Mouse (Mus musculus) lung, postnatal 25 days (tissue): Measurements from ENCODE around the gene Chrnb2.

Source experiments
- DNase-seq: peaks from one replicate; pipeline ENCODE4 v3.0.0; 2022; ENCODE audit warnings: low spot score

Chrnb2 gene

DNA sequence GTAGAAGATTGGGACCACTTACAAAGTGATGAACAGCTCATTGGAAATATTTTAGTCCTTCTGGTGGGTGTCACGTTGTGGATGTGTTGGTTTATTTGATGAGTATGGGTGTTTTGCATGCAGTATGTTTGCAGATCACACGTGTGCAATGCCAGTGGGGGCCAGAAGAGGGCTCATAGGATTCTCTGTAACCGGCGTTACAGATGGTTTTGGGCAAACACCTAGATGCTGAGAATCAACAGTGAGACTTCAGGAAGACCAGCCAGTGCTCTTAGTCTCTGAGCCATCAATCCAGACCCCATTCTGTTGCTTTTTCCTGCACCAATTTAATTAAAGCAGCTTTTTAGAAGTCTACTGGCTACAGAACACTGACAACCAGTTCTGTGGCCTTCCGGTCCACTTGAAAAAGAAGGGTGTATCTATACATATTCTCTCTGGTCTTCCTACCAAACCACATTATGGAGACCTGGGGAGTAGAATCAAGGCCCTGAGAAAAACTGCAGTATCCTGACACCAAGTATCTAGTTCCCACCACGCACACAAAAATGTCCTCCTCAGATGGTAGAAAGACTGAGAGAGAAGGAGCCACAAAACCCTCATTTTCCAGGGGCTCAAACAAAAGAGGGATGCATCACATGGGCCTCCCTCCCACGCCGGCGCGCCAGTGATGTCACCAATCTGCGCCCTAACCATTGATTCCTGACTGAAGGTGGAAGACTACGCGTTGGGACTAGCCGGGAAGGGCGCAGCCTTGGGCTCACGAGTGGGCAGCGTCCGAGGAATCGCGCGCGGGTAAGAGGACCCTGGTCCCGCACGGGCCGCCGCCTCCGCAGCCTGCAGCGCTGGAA, 49.8 kb downstream of the Chrnb2 start, which contains the start of gene Adar:
TSS of gene Adar (plus strand) at position 664 of the 848 bp plus-strand sequence.
- DNase-seq = peak; percentile 61

DNA sequence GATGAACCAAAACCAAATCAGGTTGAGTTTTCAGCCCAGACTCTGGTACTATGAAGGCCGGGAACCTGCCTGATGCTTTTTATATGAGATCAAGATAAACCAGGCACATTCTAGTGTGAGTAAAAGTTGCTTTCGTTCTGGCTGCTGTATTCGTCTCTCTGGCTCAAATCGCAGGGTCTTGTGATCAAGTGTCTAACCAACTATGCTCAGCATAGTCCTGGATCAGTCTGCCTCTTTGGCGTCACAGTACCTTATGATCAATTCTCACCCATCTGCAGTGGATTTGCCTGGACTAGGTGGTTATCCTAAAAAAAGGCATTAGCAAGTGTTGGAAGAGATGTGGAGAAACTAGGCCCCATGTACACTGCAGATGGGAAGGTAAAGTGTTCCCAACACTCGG, 60.4 kb downstream of the Chrnb2 start:
- no peak for DNase-seq

DNA sequence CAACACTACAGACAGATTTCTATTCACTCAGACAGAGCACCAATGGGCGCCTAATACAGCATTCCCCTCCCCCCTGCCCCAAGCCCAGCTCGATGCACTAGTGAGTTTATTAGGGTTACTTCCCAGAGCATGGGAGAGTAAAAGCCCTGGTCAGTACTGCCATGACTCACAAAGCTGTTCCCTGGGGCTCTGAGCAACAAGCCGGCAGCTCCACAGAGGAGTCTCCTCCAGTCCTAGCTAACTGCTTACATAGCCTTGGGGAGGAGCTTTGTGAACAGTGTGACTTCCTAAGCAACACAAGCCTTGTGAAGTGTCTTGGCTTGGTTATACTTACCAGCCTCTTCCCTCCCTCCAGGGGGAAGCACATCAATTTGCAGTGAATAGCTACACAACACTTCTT, 60.8 kb downstream of the Chrnb2 start:
- DNase-seq = no peak

DNA sequence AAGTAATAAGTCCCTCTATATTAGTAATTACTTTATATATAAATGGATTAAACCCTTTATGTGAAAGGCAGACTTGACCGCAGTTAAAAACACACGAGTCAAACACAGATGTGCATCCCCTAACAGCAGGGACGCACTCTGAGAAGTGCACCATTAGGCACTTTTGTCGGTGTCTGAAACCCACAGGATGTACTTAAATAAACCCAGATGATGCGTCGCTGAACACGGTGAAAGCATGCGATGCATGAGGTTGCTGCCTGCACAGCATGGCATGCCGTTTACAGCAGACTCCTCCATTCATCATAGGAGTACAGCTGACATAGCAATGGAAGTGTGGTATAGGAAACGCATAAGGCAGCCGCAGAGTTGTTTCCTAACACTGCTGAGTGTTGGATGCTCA, 64.0 kb downstream of the Chrnb2 start:
- DNase-seq = no peak

DNA sequence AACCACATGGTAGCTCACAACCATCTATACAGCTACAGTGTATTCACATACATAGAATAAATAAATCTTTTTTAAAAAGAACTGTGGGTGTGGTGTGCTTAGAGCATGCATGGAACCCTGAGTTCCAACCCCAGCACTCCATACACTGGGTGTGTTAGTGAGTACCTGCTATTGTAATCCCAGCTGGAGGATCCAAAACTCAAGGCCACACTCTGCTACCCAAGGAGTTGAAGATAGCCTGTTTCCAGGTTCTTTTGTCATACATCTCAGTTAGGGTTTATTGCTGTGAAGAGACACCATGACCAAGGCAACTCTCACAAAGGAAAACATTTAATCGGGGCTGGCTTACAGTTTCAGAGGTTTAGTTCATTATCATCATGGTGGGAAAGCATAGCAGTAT, 65.5 kb downstream of the Chrnb2 start:
- no peak for DNase-seq
